Comparison of ENCODE assay signal across 19 mouse cellular contexts in the genomic region with DNA sequence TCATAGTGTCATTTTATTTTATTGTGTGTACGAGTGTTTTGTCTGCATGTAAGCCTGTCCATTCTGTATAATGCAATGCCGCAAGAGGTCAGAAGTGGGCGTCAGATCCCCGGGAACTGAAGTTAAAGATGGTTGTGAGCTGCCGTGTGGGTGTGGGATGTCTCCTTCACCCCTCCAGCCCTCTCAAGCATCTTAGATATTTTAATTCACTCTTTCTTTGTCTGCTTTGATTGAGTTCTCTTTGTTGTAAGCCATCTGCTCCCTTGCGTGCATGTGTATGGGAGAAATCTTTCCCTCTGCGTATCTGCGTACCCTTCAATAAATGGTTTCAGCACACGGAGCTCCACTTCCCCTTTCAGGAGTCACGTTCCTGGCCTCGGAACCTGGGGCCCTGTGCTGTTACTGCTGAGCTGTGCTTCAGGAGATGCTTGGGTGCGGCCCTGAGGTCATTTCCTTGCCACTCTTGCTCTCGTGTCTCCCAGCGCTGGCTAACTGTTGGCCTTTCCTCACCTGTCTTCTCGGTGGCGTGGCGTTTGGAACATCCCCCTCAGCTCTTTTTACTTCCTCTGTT. TPM values are rescaled to one million over a fixed set of nuclear protein-coding genes. Genes with fewer than 3 reads are reported as not detected.
A peak's percentile ranks its signal among the peaks of the same experiment; 100 is the strongest.
DNase-seq lines count a peak whose midpoint lies in the region; ATAC-seq and TF ChIP-seq lines count a peak whose summit lies in the region.
"Had no signal": no experiment of that assay in that cellular context is flagged by ENCODE, and none has a peak within 500 bp of the region (broad histone marks: within the 10 kb centered on the region; RNA-seq: fewer than 3 reads in every experiment).

No protein-coding gene starts in this region.

- H3K79me2 ChIP-seq in CH12.LX (replicated peaks; ENCODE audit: control insufficient read depth, extremely low read depth, insufficient read depth, poor library complexity, severe bottlenecking) = peaks cover 4% of the 10 kb centered on the region

- no peak overlapping the region for H3K4me3 ChIP-seq in CH12.LX (replicated peaks in 1 of 3; ENCODE audit: low read depth in 2 of 3, low read length in 2 of 3, poor library complexity in 1 of 3)
- no peak overlapping the region for H3K4me3 ChIP-seq in embryonic facial prominence, embryonic 13.5 days
- H3K4me3 ChIP-seq: embryonic facial prominence, embryonic 15.5 days; heart, embryonic 15.5 days; limb, embryonic 12.5 days; neural tube, embryonic 12.5 days; stomach, embryonic 15.5 days had no signal

- TF ChIP-seq CTCF in CH12.LX (conservative IDR thresholded peaks at IDR 0.05 in 1 of 2, IDR thresholded peaks at IDR 0.05 in 1 of 2; ENCODE audit: low read depth in 2 of 2, low read length in 2 of 2) = no peak

- 75% methylated on average over 17 of the region's 17 CpGs for WGBS in embryonic facial prominence, embryonic 13.5 days

- no peak for TF ChIP-seq RAD21 in CH12.LX (IDR thresholded peaks at IDR 0.05; ENCODE audit: low read depth, low read length)

- in situ Hi-C loops in CH12.LX (cut with MboI; ENCODE audit: low pct_ligation_motif_present, low pct_unique_long_range_greater_than_20kb, low sequenced_read_pairs) = loop anchor here (10.0 kb wide), 1 partner anchor 293 kb away; no protein-coding TSS in a partner anchor

- DNase-seq in A20 (ENCODE audit: low read depth, low spot score) (peak; percentile 86), CH12.LX (ENCODE audit: extremely low read depth) (no peak)
- DNase-seq in right cerebral cortex, adult 2 months (ENCODE audit: low spot score in 2 of 2) = no peak
- no peak for DNase-seq in adrenal gland, adult 8-10 months
- DNase-seq: cerebellum, adult 11-12 months; kidney, adult 18-20 months; lung, postnatal 10 days; right cerebral cortex, postnatal 14 days had no signal

- peaks cover 15 to 60% of the 10 kb centered on the region in 2 experiments for H3K4me1 ChIP-seq in CH12.LX (ENCODE audit: control insufficient read depth in 1 of 2, insufficient read depth in 2 of 2)
- peaks cover 28% of the 10 kb centered on the region for H3K4me1 ChIP-seq in embryonic facial prominence, embryonic 13.5 days

- no peaks in the 10 kb centered on the region for H3K27me3 ChIP-seq in CH12.LX (replicated peaks)
- H3K27me3 ChIP-seq in embryonic facial prominence, embryonic 13.5 days = no peaks in the 10 kb centered on the region
- H3K27me3 ChIP-seq: embryonic facial prominence, embryonic 15.5 days; heart, embryonic 15.5 days; limb, embryonic 12.5 days; neural tube, embryonic 12.5 days; stomach, embryonic 15.5 days had no signal

- no peak overlapping the region for H3K9ac ChIP-seq in CH12.LX (ENCODE audit: insufficient read depth, low read depth)
- 0 out of 2 replicates have a peak overlapping the region, but pooled peaks have one; percentile 36 for H3K9ac ChIP-seq in embryonic facial prominence, embryonic 13.5 days
- H3K9ac ChIP-seq: embryonic facial prominence, embryonic 15.5 days; heart, embryonic 15.5 days; limb, embryonic 12.5 days; neural tube, embryonic 12.5 days; stomach, embryonic 15.5 days had no signal

- no peak for ATAC-seq in embryonic facial prominence, embryonic 13.5 days (ENCODE audit: insufficient number of reproducible peaks, insufficient read depth, low FRiP score, low TSS enrichment, low read depth)
- ATAC-seq in megakaryocyte, adult 5-6 weeks (ENCODE audit: poor library complexity, severe bottlenecking) = peak; percentile 90
- ATAC-seq in cerebellum, adult (ENCODE audit: insufficient number of reproducible peaks, low FRiP score, low TSS enrichment) = no peak

- no peak for TF ChIP-seq POLR2A in CH12.LX (IDR thresholded peaks at IDR 0.05; ENCODE audit: low read depth, low read length)

- dilution Hi-C loops in CH12.LX (cut with MboI; ENCODE audit: extremely low pct_ligation_motif_present, extremely low pct_unique_long_range_greater_than_20kb, low sequenced_read_pairs) = no loop called here

- H3K27ac ChIP-seq in CH12.LX (ENCODE audit: insufficient read depth, low read depth) = no peak overlapping the region
- peak overlapping the region; percentile 33 for H3K27ac ChIP-seq in embryonic facial prominence, embryonic 13.5 days
- H3K27ac ChIP-seq: heart, embryonic 15.5 days; limb, embryonic 12.5 days; neural tube, embryonic 12.5 days; stomach, embryonic 15.5 days had no signal

- H3K9me3 ChIP-seq in CH12.LX (replicated peaks; ENCODE audit: low read length) = no peaks in the 10 kb centered on the region
- no peaks in the 10 kb centered on the region for H3K9me3 ChIP-seq in embryonic facial prominence, embryonic 13.5 days
- H3K9me3 ChIP-seq: embryonic facial prominence, embryonic 15.5 days; heart, embryonic 15.5 days; limb, embryonic 12.5 days; neural tube, embryonic 12.5 days; stomach, embryonic 15.5 days had no signal

- H3K36me3 ChIP-seq in CH12.LX (replicated peaks in 1 of 2; ENCODE audit: control insufficient read depth in 1 of 2, insufficient read depth in 1 of 2, low read length in 1 of 2) = peaks cover 33 to 46% of the 10 kb centered on the region in 2 experiments
- peaks cover 28% of the 10 kb centered on the region for H3K36me3 ChIP-seq in embryonic facial prominence, embryonic 13.5 days

- TF ChIP-seq EP300 in CH12.LX (IDR thresholded peaks at IDR 0.05; ENCODE audit: low read length) = no peak

- no peak overlapping the region for H3K4me2 ChIP-seq in CH12.LX (ENCODE audit: insufficient read depth, low read depth, poor library complexity, severe bottlenecking)
- H3K4me2 ChIP-seq in embryonic facial prominence, embryonic 13.5 days = no peak overlapping the region
- H3K4me2 ChIP-seq: embryonic facial prominence, embryonic 15.5 days; heart, embryonic 15.5 days; limb, embryonic 12.5 days; neural tube, embryonic 12.5 days; stomach, embryonic 15.5 days had no signal

TF ChIP-seq in CH12.LX, 34 proteins besides CTCF, POLR2A, EP300 and RAD21:
- TF ChIP-seq MYC (IDR thresholded peaks at IDR 0.05; ENCODE audit: low read depth, low read length) (0 out of 2 replicates have a peak, but pooled peaks have one; percentile 22), SIN3A (IDR thresholded peaks at IDR 0.05; ENCODE audit: low read length) (no peak), UBTF (IDR thresholded peaks at IDR 0.05; ENCODE audit: low read depth, low read length) (no peak), SMC3 (IDR thresholded peaks at IDR 0.05; ENCODE audit: low read depth, low read length) (no peak), BHLHE40 (IDR thresholded peaks at IDR 0.05; ENCODE audit: low read depth, low read length) (peak; percentile 96), IRF4 (IDR thresholded peaks at IDR 0.05; ENCODE audit: low read depth, low read length) (no peak), POLR2AphosphoS2 (IDR thresholded peaks at IDR 0.05; ENCODE audit: low read depth, low read length) (no peak), ETS1 (conservative IDR thresholded peaks at IDR 0.05; ENCODE audit: low read depth, low read length) (peak; percentile 36)

RNA-seq across cellular contexts. Expression of a gene that starts 22.0 kb away (rescaled TPM):
- total RNA-seq in CH12.LX (2012; rRNA removed) (29.1 and 34.2 TPM in 2 replicates), CH12.LX (2014; rRNA removed) (20.9 and 25.7 TPM in 2 replicates)
- polyA plus RNA-seq in CH12.LX (2012; ENCODE audit: insufficient read length, low read depth) = 13.2 and 14.9 TPM in 2 replicates
- polyA plus RNA-seq in embryonic facial prominence, embryonic 13.5 days (2015; fragmentation: Nextera tagmentation; extraction: Ambion mirVana) = 42.6 and 49.4 TPM in 2 replicates
- total RNA-seq in megakaryocyte, adult 5-6 weeks (2015) = 8.1 and 9.2 TPM in 2 replicates
- 21.3 and 28.7 TPM in 2 replicates for total RNA-seq in megakaryocyte, adult 5-6 weeks (2017)
- 10 to 100 TPM; 16.5 to 40.8 (median 27.9) TPM for total RNA-seq in adrenal gland, adult 8-10 months (2022)

RNA-seq across cellular contexts. Expression of a gene that starts 26.9 kb away (rescaled TPM):
- total RNA-seq in CH12.LX (2012; rRNA removed) = 3.1 and 9.7 TPM in 2 replicates
- not detected in 2 replicates for total RNA-seq in CH12.LX (2014; rRNA removed)
- 0.90 and 1.6 TPM in 2 replicates for polyA plus RNA-seq in CH12.LX (2012; ENCODE audit: insufficient read length, low read depth)
- polyA plus RNA-seq in embryonic facial prominence, embryonic 13.5 days (2015; fragmentation: Nextera tagmentation; extraction: Ambion mirVana) = not detected in 2 replicates
- total RNA-seq in megakaryocyte, adult 5-6 weeks (2015) = not detected in 2 replicates
- not detected in 2 replicates for total RNA-seq in megakaryocyte, adult 5-6 weeks (2017)
- not detected for total RNA-seq in adrenal gland, adult 8-10 months (2022)
- total RNA-seq: adrenal gland, adult 18-20 months; gastrocnemius, adult 8-10 months had no signal
- polyA plus RNA-seq: heart, embryonic 15.5 days; urinary bladder, adult 2 months had no signal
